Mouse (Mus musculus) spleen, adult 2 months (tissue): ENCODE measurements at regions not wholly inside any gene's neighbourhood (a gene's known extent, or its start where the extent isn't known, plus 50 kb on each side); places are given as distances from the start of the nearest gene placed in this dataset.

Experiments used
- CTCF ChIP-seq: fragments of 200-500 bp; IDR thresholded peaks from 2 replicates; pipeline ENCODE4 v1.5.1; 2011; ENCODE audit warnings: mild to moderate bottlenecking, inconsistent platforms; ENCODE audit not compliant: insufficient read depth, insufficient read length, insufficient replicate concordance; ENCODE audit errors: extremely low read depth
- POLR2A ChIP-seq: fragments of 200-500 bp; IDR thresholded peaks from 2 replicates; pipeline ENCODE4 v1.6.1; 2011; ENCODE audit warnings: low read depth, low read length, inconsistent platforms

GRCm38 (mm10) chr1:92379510-92379886 is 94.2 kb downstream of the Ndufa10 start:
- TF ChIP-seq CTCF (no peak), POLR2A (no peak)
